Mouse (Mus musculus): ENCODE measurements around the gene Izumo2.

Gene Izumo2

GRCm38 (mm10) chr7:44760366-44760765 lies 51.8 kb downstream of the Izumo2 start:
- no peak for DNase-seq (ENCODE audit: inconsistent ontology term)

GRCm38 (mm10) chr7:44768129-44768528 lies 59.6 kb downstream of the Izumo2 start:
- DNase-seq (ENCODE audit: inconsistent ontology term), result no peak
